Mouse (Mus musculus) heart, adult 2 months (tissue): ENCODE results near the gene Grin2c.

Experiments
- CTCF ChIP-seq: fragments of 200-600 bp; IDR thresholded peaks from 2 replicates; pipeline ENCODE4 v1.8.1; 2022; ENCODE audit warnings: antibody characterized with exemption, mild to moderate bottlenecking, moderate library complexity
- EP300 ChIP-seq: fragments of 200-500 bp; IDR thresholded peaks from 2 replicates; pipeline ENCODE4 v1.6.1; 2011; ENCODE audit warnings: low read depth, low read length, control low read depth; ENCODE audit not compliant: insufficient read depth
- POLR2A ChIP-seq: fragments of 200-500 bp; IDR thresholded peaks from 2 replicates; pipeline ENCODE4 v1.6.1; 2011; ENCODE audit warnings: mild to moderate bottlenecking, low read depth, low read length, control low read depth; ENCODE audit not compliant: insufficient read depth

- TF ChIP-seq CTCF, result no peak
- TF ChIP-seq POLR2A, result no peak
- no peak for TF ChIP-seq EP300
Measured at GRCm38 (mm10) chr11:115208776-115209732, 58.0 kb downstream of the Grin2c start.
